In the genomic region with DNA sequence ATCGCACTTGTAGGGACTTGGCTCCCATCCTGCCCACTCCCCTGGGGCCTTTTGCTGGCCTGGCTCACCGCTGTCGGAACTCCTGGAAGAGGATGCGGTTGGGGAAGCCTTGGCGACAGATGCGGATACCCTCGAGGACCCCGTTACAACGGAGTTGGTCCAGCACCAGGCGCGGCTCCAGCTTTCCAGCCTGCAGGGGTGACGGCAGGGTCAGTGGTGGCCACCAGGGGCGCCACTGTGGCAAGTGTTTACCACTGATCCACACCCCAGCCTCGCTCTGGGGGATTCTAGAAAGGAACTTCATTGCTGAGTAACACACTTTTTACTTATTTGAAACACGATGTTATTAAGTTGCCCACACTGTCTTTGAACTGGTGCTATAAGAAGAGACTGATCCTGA, we compare ENCODE assay signal across 10 mouse cellular contexts. TPM values are rescaled to one million over a fixed set of nuclear protein-coding genes. Genes with fewer than 3 reads are reported as not detected.
A peak's percentile ranks its signal among the peaks of the same experiment; 100 is the strongest.
DNase-seq lines count a peak whose midpoint lies in the region; ATAC-seq and TF ChIP-seq lines count a peak whose summit lies in the region.
"Had no signal": no experiment of that assay in that cellular context is flagged by ENCODE, and none has a peak within 500 bp of the region (broad histone marks: within the 10 kb centered on the region; RNA-seq: fewer than 3 reads in every experiment).

No protein-coding gene starts in this region.

- peaks cover 4% of the 10 kb centered on the region; the same call in 1 of the 2 replicates for H3K27me3 ChIP-seq in hindbrain, postnatal 0 days (ENCODE audit: insufficient read depth, low read length)
- peaks cover 41% of the 10 kb centered on the region for H3K27me3 ChIP-seq in hindbrain, embryonic 13.5 days
- peaks cover 10% of the 10 kb centered on the region; the same call in 1 of the 2 replicates for H3K27me3 ChIP-seq in midbrain, embryonic 14.5 days (ENCODE audit: control insufficient read depth, insufficient read depth, low read length)
- peaks cover 16% of the 10 kb centered on the region for H3K27me3 ChIP-seq in midbrain, embryonic 15.5 days (replicated peaks)

- TF ChIP-seq CTCF in hindbrain, postnatal 0 days (IDR thresholded peaks at IDR 0.05; ENCODE audit: low read depth) = peak; percentile 62

- DNase-seq in CD4-positive, CD25-positive, alpha-beta regulatory T cell, adult 2 months (ENCODE audit: low read depth, low spot score) = peak; percentile 24
- peak; percentile 26 for DNase-seq in hindbrain, postnatal 0 days (ENCODE audit: low spot score)
- peak; percentile 39 for DNase-seq in midbrain, embryonic 14.5 days

- peaks cover 3% of the 10 kb centered on the region; the same call in 1 of the 2 replicates for H3K9me3 ChIP-seq in hindbrain, postnatal 0 days (ENCODE audit: low read length)
- H3K9me3 ChIP-seq in hindbrain, embryonic 13.5 days = no peaks in the 10 kb centered on the region
- 0 out of 2 replicates have a peak, but pooled peaks cover 4% of the 10 kb centered on the region for H3K9me3 ChIP-seq in midbrain, embryonic 14.5 days (ENCODE audit: control insufficient read depth, low read length)
- no peaks in the 10 kb centered on the region for H3K9me3 ChIP-seq in midbrain, embryonic 15.5 days

- ATAC-seq in CD4-positive, CD25-positive, alpha-beta regulatory T cell, adult 4 months = no peak
- no peak for ATAC-seq in hindbrain, postnatal 0 days
- no peak for ATAC-seq in hindbrain, embryonic 13.5 days (ENCODE audit: low FRiP score)
- ATAC-seq in midbrain, embryonic 14.5 days (ENCODE audit: low FRiP score, low TSS enrichment) = no peak
- ATAC-seq in midbrain, embryonic 15.5 days (replicated peaks) = no peak
- 0 out of 2 replicates have a peak, but pooled peaks have one; percentile 43 for ATAC-seq in megakaryocyte-erythroid progenitor cell, adult 5-6 weeks (replicated peaks; ENCODE audit: low FRiP score, low TSS enrichment, poor library complexity, severe bottlenecking)
- ATAC-seq in erythroid progenitor cell, adult 5-6 weeks (replicated peaks; ENCODE audit: low FRiP score, poor library complexity, severe bottlenecking) = no peak

- no peaks in the 10 kb centered on the region for H3K36me3 ChIP-seq in hindbrain, postnatal 0 days (ENCODE audit: insufficient read depth, low read length)
- H3K36me3 ChIP-seq in hindbrain, embryonic 13.5 days = no peaks in the 10 kb centered on the region
- no peaks in the 10 kb centered on the region for H3K36me3 ChIP-seq in midbrain, embryonic 14.5 days (ENCODE audit: control insufficient read depth, insufficient read depth, low read length)
- no peaks in the 10 kb centered on the region for H3K36me3 ChIP-seq in midbrain, embryonic 15.5 days (replicated peaks)

- H3K4me1 ChIP-seq in hindbrain, postnatal 0 days (ENCODE audit: insufficient read depth, low read length) = no peaks in the 10 kb centered on the region
- no peaks in the 10 kb centered on the region for H3K4me1 ChIP-seq in hindbrain, embryonic 13.5 days (replicated peaks)
- H3K4me1 ChIP-seq in midbrain, embryonic 14.5 days (ENCODE audit: control insufficient read depth, insufficient read depth, low read length) = no peaks in the 10 kb centered on the region
- no peaks in the 10 kb centered on the region for H3K4me1 ChIP-seq in midbrain, embryonic 15.5 days

- H3K4me2 ChIP-seq in hindbrain, postnatal 0 days (ENCODE audit: low read depth, low read length) = no peak overlapping the region
- no peak overlapping the region for H3K4me2 ChIP-seq in hindbrain, embryonic 13.5 days
- H3K4me2 ChIP-seq in midbrain, embryonic 14.5 days (ENCODE audit: low read length) = no peak overlapping the region
- H3K4me2 ChIP-seq in midbrain, embryonic 15.5 days = no peak overlapping the region

- 22% methylated on average over 15 of the region's 15 CpGs for WGBS in hindbrain, postnatal 0 days
- 16% methylated on average over 15 of the region's 15 CpGs for WGBS in hindbrain, embryonic 13.5 days
- WGBS in midbrain, embryonic 14.5 days = 14% methylated on average over 15 of the region's 15 CpGs
- 14% methylated on average over 15 of the region's 15 CpGs for WGBS in midbrain, embryonic 15.5 days

- no peak overlapping the region for H3K9ac ChIP-seq in hindbrain, postnatal 0 days (replicated peaks; ENCODE audit: low read length)
- no peak overlapping the region for H3K9ac ChIP-seq in hindbrain, embryonic 13.5 days
- H3K9ac ChIP-seq in midbrain, embryonic 14.5 days (replicated peaks; ENCODE audit: low read length) = no peak overlapping the region
- H3K9ac ChIP-seq in midbrain, embryonic 15.5 days = no peak overlapping the region

- no peak overlapping the region for H3K27ac ChIP-seq in hindbrain, postnatal 0 days
- H3K27ac ChIP-seq in hindbrain, embryonic 13.5 days = no peak overlapping the region
- H3K27ac ChIP-seq in midbrain, embryonic 14.5 days (replicated peaks; ENCODE audit: low read depth, low read length) = no peak overlapping the region
- H3K27ac ChIP-seq in midbrain, embryonic 15.5 days = no peak overlapping the region
- H3K27ac ChIP-seq: macrophage had no signal

- no peak overlapping the region for H3K4me3 ChIP-seq in hindbrain, postnatal 0 days (ENCODE audit: low read length)
- H3K4me3 ChIP-seq in hindbrain, embryonic 13.5 days = no peak overlapping the region
- no peak overlapping the region for H3K4me3 ChIP-seq in midbrain, embryonic 14.5 days (replicated peaks; ENCODE audit: low read depth, low read length)
- no peak overlapping the region for H3K4me3 ChIP-seq in midbrain, embryonic 15.5 days

RNA-seq across cellular contexts. Expression of gene Myh14, which starts 37.2 kb away (rescaled TPM):
- not detected for polyA plus RNA-seq in CD4-positive, CD25-positive, alpha-beta regulatory T cell, adult 4 months (2017; shearing (Covaris generic))
- 9.7 and 10.9 TPM in 2 replicates for total RNA-seq in hindbrain, postnatal 0 days (2014; rRNA removed)
- polyA plus RNA-seq in hindbrain, postnatal 0 days (2015; fragmentation: Nextera tagmentation; extraction: Ambion mirVana) = 9.3 and 10.6 TPM in 2 replicates
- 1.9 and 2.3 TPM in 2 replicates for polyA plus RNA-seq in hindbrain, embryonic 13.5 days (2015; fragmentation: Nextera tagmentation; extraction: Ambion mirVana)
- 2.5 and 2.7 TPM in 2 replicates for polyA plus RNA-seq in midbrain, embryonic 14.5 days (2014; fragmentation: Nextera tagmentation; extraction: Ambion mirVana)
- polyA plus RNA-seq in midbrain, embryonic 15.5 days (2015; fragmentation: Nextera tagmentation; extraction: Ambion mirVana) = 2.3 and 2.9 TPM in 2 replicates
- total RNA-seq in megakaryocyte-erythroid progenitor cell, adult 5-6 weeks (2014; fragmentation: Nextera tagmentation) = not detected in 2 replicates
- total RNA-seq in megakaryocyte-erythroid progenitor cell, adult 5-6 weeks (2017) = not detected in 2 replicates
- total RNA-seq in erythroid progenitor cell, adult 5-6 weeks (2015; ENCODE audit: low replicate concordance) = not detected in 2 replicates
- 0.08 TPM in 1 of 2 replicates, not detected in the other for total RNA-seq in erythroid progenitor cell, adult 5-6 weeks (2017; ENCODE audit: low replicate concordance)
- polyA plus RNA-seq: macrophage had no signal

RNA-seq across cellular contexts. Expression of gene Kcnc3, which starts 42.9 kb away (rescaled TPM):
- under 1 TPM in 1 of 2 experiments, not detected in 1; 0.42 TPM for polyA plus RNA-seq in CD4-positive, CD25-positive, alpha-beta regulatory T cell, adult 4 months (2017; shearing (Covaris generic))
- 24.7 and 37.0 TPM in 2 replicates for total RNA-seq in hindbrain, postnatal 0 days (2014; rRNA removed)
- polyA plus RNA-seq in hindbrain, postnatal 0 days (2015; fragmentation: Nextera tagmentation; extraction: Ambion mirVana) = 8.0 and 8.2 TPM in 2 replicates
- 4.4 and 5.0 TPM in 2 replicates for polyA plus RNA-seq in hindbrain, embryonic 13.5 days (2015; fragmentation: Nextera tagmentation; extraction: Ambion mirVana)
- polyA plus RNA-seq in midbrain, embryonic 14.5 days (2014; fragmentation: Nextera tagmentation; extraction: Ambion mirVana) = 5.2 and 7.5 TPM in 2 replicates
- 5.8 and 8.0 TPM in 2 replicates for polyA plus RNA-seq in midbrain, embryonic 15.5 days (2015; fragmentation: Nextera tagmentation; extraction: Ambion mirVana)
- 1.9 and 7.9 TPM in 2 replicates for total RNA-seq in megakaryocyte-erythroid progenitor cell, adult 5-6 weeks (2014; fragmentation: Nextera tagmentation)
- total RNA-seq in megakaryocyte-erythroid progenitor cell, adult 5-6 weeks (2017) = 0.11 TPM in 1 of 2 replicates, not detected in the other
- not detected in 2 replicates for total RNA-seq in erythroid progenitor cell, adult 5-6 weeks (2015; ENCODE audit: low replicate concordance)
- not detected in 2 replicates for total RNA-seq in erythroid progenitor cell, adult 5-6 weeks (2017; ENCODE audit: low replicate concordance)
- polyA plus RNA-seq: heart, postnatal 0 days had no signal
